Mouse (Mus musculus) retina, adult 2 months (tissue): ENCODE data around the gene Vmn2r116.
"Not testable (repeated sequence)": the region's sequence is repeated elsewhere in the genome, so short reads cannot be mapped to it uniquely, and the experiment has no call there.

Experiments
- DNase-seq: peaks from one replicate; pipeline ENCODE4 v3.0.0-alpha.2; 2012; ENCODE audit warnings: low read depth, low spot score

The Vmn2r116 gene

DNA sequence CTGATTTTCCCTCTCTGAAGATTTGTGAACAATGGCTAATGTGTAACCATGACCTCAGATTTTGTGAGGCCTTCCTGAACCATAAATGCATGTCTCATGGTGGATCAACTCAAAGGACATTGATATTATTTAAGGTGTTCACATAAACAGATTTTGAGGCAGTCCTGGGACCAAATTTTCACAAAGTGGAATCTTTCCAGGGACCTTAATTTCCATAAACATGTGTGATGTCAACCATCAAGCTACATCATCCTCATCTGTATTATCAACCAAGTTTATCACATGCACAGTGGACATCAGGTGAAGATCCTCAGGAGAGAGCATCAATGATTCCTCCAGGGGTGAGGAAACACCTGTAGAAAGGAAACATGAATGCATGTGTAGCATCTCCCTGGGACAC is at the start of gene Vmn2r116:
Gene Vmn2r116, plus strand, starts transcription at position 301 of the 400 bp plus-strand sequence.
- DNase-seq: not testable (repeated sequence)

GRCm38 (mm10) chr17:23343441-23343840 is 41.0 kb upstream of the Vmn2r116 start, which contains the start of gene Vmn2r115:
Gene Vmn2r115, plus strand, starts transcription at chr17:23343741.
- DNase-seq: not testable (repeated sequence)

DNA sequence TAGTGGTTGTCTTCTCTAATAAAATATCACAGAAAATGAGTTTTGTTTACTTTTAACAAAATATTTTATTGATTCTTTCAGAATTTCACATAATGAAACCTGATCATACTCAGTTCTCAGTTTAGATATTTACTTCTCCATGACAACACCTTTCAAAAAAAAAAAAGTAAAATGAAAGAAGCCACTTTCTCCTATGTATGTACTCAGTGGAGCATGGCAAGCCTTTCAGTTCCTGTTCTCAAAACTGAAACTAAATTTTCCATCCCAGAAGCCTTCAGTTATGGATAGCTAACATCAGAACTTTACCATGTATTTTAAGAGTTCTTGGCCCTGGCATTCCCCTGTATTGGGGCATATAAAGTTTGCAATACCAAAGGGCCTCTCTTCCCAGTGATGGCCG is 32.8 kb upstream of the Vmn2r116 start:
- no peak for DNase-seq

GRCm38 (mm10) chr17:23433150-23433679 is 48.8 kb downstream of the Vmn2r116 start:
- no peak for DNase-seq
